Comparison of ENCODE assay signal across 30 mouse cellular contexts in genomic region chr8:126641568-126642295, GRCm38 (mm10). TPM values are rescaled to one million over a fixed set of nuclear protein-coding genes. Genes with fewer than 3 reads are reported as not detected.
DNase-seq lines count a peak whose midpoint lies in the region; ATAC-seq lines count a peak whose summit lies in the region.
"Had no signal": no experiment of that assay in that cellular context is flagged by ENCODE, and none has a peak within 500 bp of the region (broad histone marks: within the 10 kb centered on the region; RNA-seq: fewer than 3 reads in every experiment).

No protein-coding gene starts in this region.

- no peak overlapping the region for H3K4me2 ChIP-seq in heart, embryonic 11.5 days
- H3K4me2 ChIP-seq in embryonic facial prominence, embryonic 15.5 days (replicated peaks), result no peak overlapping the region
- no peak overlapping the region for H3K4me2 ChIP-seq in stomach, embryonic 16.5 days (ENCODE audit: low read depth, low read length)
- H3K4me2 ChIP-seq: heart, embryonic 12.5 days; hindbrain, embryonic 14.5 days; liver, embryonic 12.5 days; midbrain, embryonic 11.5 days; neural tube, embryonic 12.5 days had no signal

- H3K4me3 ChIP-seq in heart, embryonic 10.5 days, result no peak overlapping the region
- no peak overlapping the region for H3K4me3 ChIP-seq in heart, embryonic 11.5 days (ENCODE audit: low read depth, low read length)
- H3K4me3 ChIP-seq in embryonic facial prominence, embryonic 15.5 days (replicated peaks), result no peak overlapping the region
- H3K4me3 ChIP-seq in stomach, embryonic 16.5 days (replicated peaks; ENCODE audit: low read length), result no peak overlapping the region
- H3K4me3 ChIP-seq: heart, embryonic 12.5 days; liver, embryonic 12.5 days; myocyte; neural tube, embryonic 12.5 days had no signal

- H3K9me3 ChIP-seq in heart, embryonic 10.5 days, result no peaks in the 10 kb centered on the region
- H3K9me3 ChIP-seq in heart, embryonic 11.5 days (replicated peaks; ENCODE audit: control insufficient read depth, low read length), result no peaks in the 10 kb centered on the region
- H3K9me3 ChIP-seq in embryonic facial prominence, embryonic 15.5 days (replicated peaks), result no peaks in the 10 kb centered on the region
- H3K9me3 ChIP-seq in stomach, embryonic 16.5 days (replicated peaks; ENCODE audit: control insufficient read depth, low read length), result 0 out of 2 replicates have a peak, but pooled peaks cover 3% of the 10 kb centered on the region
- H3K9me3 ChIP-seq: liver, embryonic 12.5 days had no signal

- no peaks in the 10 kb centered on the region for H3K27me3 ChIP-seq in heart, embryonic 10.5 days (ENCODE audit: insufficient read depth, poor library complexity, severe bottlenecking)
- no peaks in the 10 kb centered on the region for H3K27me3 ChIP-seq in heart, embryonic 11.5 days (ENCODE audit: control insufficient read depth, insufficient read depth, low read length)
- no peaks in the 10 kb centered on the region for H3K27me3 ChIP-seq in embryonic facial prominence, embryonic 15.5 days
- no peaks in the 10 kb centered on the region for H3K27me3 ChIP-seq in stomach, embryonic 16.5 days (ENCODE audit: control insufficient read depth, insufficient read depth, low read length)
- H3K27me3 ChIP-seq: heart, embryonic 12.5 days; liver, embryonic 12.5 days; neural tube, embryonic 12.5 days had no signal

- no peaks in the 10 kb centered on the region for H3K36me3 ChIP-seq in heart, embryonic 10.5 days
- no peaks in the 10 kb centered on the region for H3K36me3 ChIP-seq in heart, embryonic 11.5 days (ENCODE audit: control insufficient read depth, insufficient read depth, low read length)
- H3K36me3 ChIP-seq in embryonic facial prominence, embryonic 15.5 days, result no peaks in the 10 kb centered on the region
- no peaks in the 10 kb centered on the region for H3K36me3 ChIP-seq in stomach, embryonic 16.5 days (ENCODE audit: control insufficient read depth, insufficient read depth, low read length)
- H3K36me3 ChIP-seq: heart, embryonic 12.5 days; liver, embryonic 12.5 days; neural tube, embryonic 12.5 days had no signal

- 0 out of 2 replicates have a peak overlapping the region, but pooled peaks have one; percentile 10 for H3K27ac ChIP-seq in heart, embryonic 10.5 days
- H3K27ac ChIP-seq in heart, embryonic 11.5 days (ENCODE audit: low read depth, low read length), result no peak overlapping the region
- 0 out of 2 replicates have a peak overlapping the region, but pooled peaks have one; percentile 3 for H3K27ac ChIP-seq in embryonic facial prominence, embryonic 15.5 days (replicated peaks)
- H3K27ac ChIP-seq in stomach, embryonic 16.5 days (ENCODE audit: low read length), result peak overlapping the region; percentile 24
- H3K27ac ChIP-seq: hindbrain, embryonic 14.5 days; kidney, postnatal 0 days; liver, embryonic 12.5 days; macrophage; neural tube, embryonic 12.5 days had no signal

- 36% methylated on average over 3 of the region's 3 CpGs for WGBS in heart, embryonic 10.5 days
- 42% methylated on average over 3 of the region's 3 CpGs for WGBS in heart, embryonic 11.5 days (ENCODE audit: insufficient replicate concordance)
- WGBS in embryonic facial prominence, embryonic 15.5 days, result 59% methylated on average over 3 of the region's 3 CpGs
- 63% methylated on average over 3 of the region's 3 CpGs for WGBS in stomach, embryonic 16.5 days

- DNase-seq in heart, embryonic 10.5 days (ENCODE audit: low spot score), result no peak
- no peak for DNase-seq in adrenal gland, postnatal 4 days (ENCODE audit: low spot score in 2 of 2)
- DNase-seq in cerebellum, adult 9-10 months, result no peak
- no peak for DNase-seq in spleen, adult 12 weeks (ENCODE audit: low spot score)
- DNase-seq: adrenal gland, postnatal 14 days; cerebellum, adult 11-12 months; cerebellum, postnatal 10 days; gastrocnemius, postnatal 14 days; heart, adult 11 months; kidney, adult 8-10 months; kidney, postnatal 4 days; left cerebral cortex, postnatal 4 days; lung, adult 2 months; lung, postnatal 10 days; right cerebral cortex, adult 18-20 months; right cerebral cortex, postnatal 4 days; thymus, postnatal 14 days had no signal

- peaks cover 15% of the 10 kb centered on the region; the same call in 1 of the 2 replicates for H3K4me1 ChIP-seq in heart, embryonic 10.5 days
- 0 out of 2 replicates have a peak, but pooled peaks cover 2% of the 10 kb centered on the region for H3K4me1 ChIP-seq in heart, embryonic 11.5 days (ENCODE audit: control insufficient read depth, insufficient read depth, low read length)
- peaks cover 17% of the 10 kb centered on the region for H3K4me1 ChIP-seq in embryonic facial prominence, embryonic 15.5 days
- peaks cover 5% of the 10 kb centered on the region; the same call in 1 of the 2 replicates for H3K4me1 ChIP-seq in stomach, embryonic 16.5 days (ENCODE audit: control insufficient read depth, insufficient read depth, low read length)
- H3K4me1 ChIP-seq: neural tube, embryonic 12.5 days had no signal

- H3K9ac ChIP-seq in heart, embryonic 11.5 days (ENCODE audit: low read depth, low read length), result no peak overlapping the region
- H3K9ac ChIP-seq in embryonic facial prominence, embryonic 15.5 days, result no peak overlapping the region
- H3K9ac ChIP-seq in stomach, embryonic 16.5 days (ENCODE audit: low read length), result no peak overlapping the region
- H3K9ac ChIP-seq: heart, embryonic 12.5 days; hindbrain, embryonic 14.5 days; liver, embryonic 12.5 days; neural tube, embryonic 12.5 days had no signal

- ATAC-seq in heart, embryonic 11.5 days (replicated peaks; ENCODE audit: insufficient number of reproducible peaks, low FRiP score, low TSS enrichment), result no peak
- ATAC-seq in embryonic facial prominence, embryonic 15.5 days (ENCODE audit: insufficient number of reproducible peaks, low FRiP score, low TSS enrichment, low read depth), result no peak
- peak; percentile 28; the same call in 1 of the 2 replicates for ATAC-seq in megakaryocyte, adult 5-6 weeks (ENCODE audit: poor library complexity, severe bottlenecking)
- 0 out of 2 replicates have a peak, but pooled peaks have one; percentile 22 for ATAC-seq in stomach, embryonic 16.5 days (ENCODE audit: insufficient read depth, low FRiP score)
- ATAC-seq: forebrain, embryonic 16.5 days; liver, embryonic 12.5 days had no signal

RNA-seq across cellular contexts. Expression of gene Irf2bp2, which starts 47.9 kb away (rescaled TPM):
- 4.6 and 6.5 TPM in 2 replicates for polyA plus RNA-seq in heart, embryonic 10.5 days (2016; fragmentation: Nextera tagmentation; extraction: Ambion mirVana)
- polyA plus RNA-seq in heart, embryonic 11.5 days (2014; fragmentation: Nextera tagmentation; extraction: Ambion mirVana), result 5.9 and 6.5 TPM in 2 replicates
- 12.5 and 14.7 TPM in 2 replicates for polyA plus RNA-seq in embryonic facial prominence, embryonic 15.5 days (2015; fragmentation: Nextera tagmentation; extraction: Ambion mirVana)
- total RNA-seq in megakaryocyte, adult 5-6 weeks (2015), result 95.9 and 105 TPM in 2 replicates
- 93.8 and 99.8 TPM in 2 replicates for total RNA-seq in megakaryocyte, adult 5-6 weeks (2017)
- polyA plus RNA-seq in stomach, embryonic 16.5 days (2015; fragmentation: Nextera tagmentation; extraction: Ambion mirVana), result 9.9 and 10.8 TPM in 2 replicates
- 100 to 1,000 TPM; 115 to 119 TPM for total RNA-seq in adrenal gland, postnatal 4 days (2021)

Comparison
In these comparisons a context has a peak if more than half of its experiments do, and no peak if none do; other contexts are left out.
1. ATAC-seq: peak in megakaryocyte, adult 5-6 weeks (single experiment) and stomach, embryonic 16.5 days (single experiment); none in heart, embryonic 11.5 days (single experiment) and embryonic facial prominence, embryonic 15.5 days (single experiment).